Mouse (Mus musculus): Measurements from ENCODE around the gene Bnc2.
A peak's percentile ranks its signal among the peaks of the same experiment; 100 is the strongest.

Gene Bnc2

DNA sequence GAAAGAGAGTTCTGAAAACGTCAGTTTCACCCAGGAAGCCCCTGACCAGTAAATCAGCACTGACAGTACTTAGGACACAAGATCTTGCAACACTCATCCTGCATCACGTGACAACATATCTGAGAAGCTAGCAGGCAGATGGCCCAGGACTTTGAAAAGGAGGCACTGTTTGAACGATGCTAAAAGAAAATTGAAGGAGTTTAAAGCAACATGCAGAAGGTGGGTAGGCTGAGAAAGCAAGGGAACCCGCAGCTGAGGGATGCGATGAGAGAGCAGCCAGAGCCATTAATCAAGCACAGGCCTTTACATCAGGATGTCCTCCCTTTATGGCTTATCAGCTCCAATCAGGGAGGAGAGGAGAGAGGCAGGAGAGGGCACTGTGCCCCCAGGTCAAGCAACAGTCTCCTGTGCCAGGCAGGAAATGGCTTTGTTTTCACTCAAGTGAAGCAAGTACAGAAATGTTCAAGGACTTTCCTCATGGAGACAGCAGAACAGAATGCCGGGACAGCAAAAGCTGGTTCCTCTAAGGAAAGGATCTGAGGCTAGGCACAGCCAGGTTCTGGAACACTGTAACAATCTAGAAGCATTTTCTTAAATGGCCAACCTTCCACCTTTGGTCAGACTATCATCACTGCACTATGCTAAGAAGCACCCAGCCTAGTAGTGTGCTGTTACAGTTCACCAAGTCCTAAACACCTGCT lies 267.6 kb downstream of the Bnc2 start:
- peak; percentile 8 for DNase-seq

GRCm38 (mm10) chr4:84403356-84404145 lies 271.5 kb downstream of the Bnc2 start:
- no peak for DNase-seq

DNA sequence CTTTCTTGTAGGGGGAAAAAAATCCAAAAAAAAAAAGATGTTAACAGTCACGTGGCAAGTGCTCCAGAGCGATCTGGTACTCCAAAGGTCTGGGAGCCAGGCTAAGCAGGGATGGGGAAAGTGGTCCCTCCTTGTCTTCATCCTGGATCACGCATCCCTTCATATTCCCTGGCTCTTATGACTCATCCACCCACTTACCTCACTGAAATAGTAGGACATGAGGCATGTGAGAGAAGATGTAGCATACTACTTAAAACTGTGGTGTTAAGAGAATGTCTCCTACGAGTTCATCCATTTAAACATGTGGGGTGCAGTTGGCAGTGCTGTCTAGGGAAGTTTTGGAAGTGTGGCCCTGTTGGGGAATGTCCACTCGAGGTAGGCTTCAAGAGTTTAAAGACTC lies 286.1 kb downstream of the Bnc2 start:
- no peak for DNase-seq

- DNase-seq, result no peak
These were observed 289.9 kb downstream of the Bnc2 start for GRCm38 (mm10) chr4:84385156-84385555.

GRCm38 (mm10) chr4:84379289-84379688 lies 295.8 kb downstream of the Bnc2 start:
- DNase-seq, result no peak

DNA sequence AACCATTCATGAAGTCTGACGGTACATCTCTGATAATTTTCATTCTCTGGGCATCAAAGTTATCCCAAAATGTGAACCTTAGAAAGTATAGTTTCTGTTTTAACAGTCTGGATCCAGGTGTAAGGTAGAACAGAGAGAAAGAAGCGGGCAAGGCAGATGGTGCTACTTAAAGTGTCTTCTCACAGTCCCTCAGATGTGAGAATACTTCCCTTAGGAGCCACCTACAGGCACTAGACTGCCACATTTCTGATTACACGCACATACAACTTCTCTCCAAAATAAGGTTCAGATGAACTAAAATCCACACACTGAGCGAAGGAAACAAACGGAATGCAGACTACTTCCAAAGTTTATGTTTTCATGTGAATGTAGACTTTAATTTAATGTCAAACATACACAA lies 297.6 kb downstream of the Bnc2 start:
- no peak for DNase-seq

GRCm38 (mm10) chr4:84362337-84362823 lies 312.7 kb downstream of the Bnc2 start:
- DNase-seq, result peak; percentile 39

GRCm38 (mm10) chr4:84361165-84361564 lies 313.9 kb downstream of the Bnc2 start:
- DNase-seq, result no peak

DNA sequence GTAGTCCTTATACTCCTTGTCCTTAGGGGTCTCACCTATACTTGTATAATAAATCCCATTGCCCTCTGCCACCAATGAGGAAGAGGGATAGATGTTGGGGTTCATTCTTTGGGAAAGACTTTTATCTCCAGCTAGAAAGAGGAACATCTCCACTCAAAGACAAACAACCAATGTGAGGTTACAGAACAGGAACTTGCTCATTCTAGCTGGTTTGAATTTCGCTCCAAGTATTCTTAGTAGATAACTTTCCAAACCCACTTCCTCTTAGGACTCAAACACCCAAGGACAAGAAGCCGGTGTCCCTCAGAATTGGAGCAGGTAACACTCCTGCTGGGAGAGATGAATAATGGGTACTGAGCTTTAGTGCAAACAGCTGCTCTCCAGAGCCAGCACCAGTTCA lies 315.1 kb downstream of the Bnc2 start:
- DNase-seq, result no peak

DNA sequence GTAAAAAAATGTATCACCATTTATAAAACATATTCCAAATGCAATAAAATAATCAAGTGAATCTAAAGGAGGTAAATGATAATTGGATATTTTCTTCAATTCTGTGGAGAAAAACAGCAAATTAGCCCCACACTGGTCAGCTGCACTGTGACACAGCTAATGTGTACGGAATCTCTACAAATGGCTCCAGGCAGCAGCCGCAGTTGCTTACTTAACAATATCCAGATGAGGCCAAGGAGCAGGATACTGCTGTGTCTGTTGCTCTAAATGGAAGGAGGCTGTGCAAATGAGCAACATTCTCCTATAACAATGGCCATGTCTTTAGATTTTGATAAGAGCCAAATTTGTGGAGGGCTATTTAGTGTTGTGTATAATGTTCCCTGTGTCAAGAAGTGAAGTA lies 316.9 kb downstream of the Bnc2 start:
- DNase-seq, result no peak

DNA sequence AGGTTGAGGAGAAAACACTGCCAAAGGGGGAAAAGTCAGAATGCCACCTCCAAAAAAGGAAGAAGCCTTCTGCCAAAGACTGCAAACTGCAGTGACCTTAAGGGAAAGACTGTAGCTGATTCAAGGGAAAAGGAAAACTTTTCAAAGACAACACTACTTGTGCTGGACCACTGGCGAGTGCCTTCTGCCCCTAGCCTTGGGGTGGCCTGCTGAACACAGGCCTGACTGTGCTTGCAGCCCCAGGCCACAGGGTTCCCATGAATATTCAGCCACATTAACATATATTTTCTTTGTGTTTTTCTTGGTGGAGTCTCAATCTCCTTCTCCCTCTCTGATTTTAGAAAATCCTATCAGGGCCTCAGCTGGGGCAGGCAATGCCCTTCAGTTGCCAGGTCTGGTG lies 317.7 kb downstream of the Bnc2 start:
- DNase-seq, result no peak

DNA sequence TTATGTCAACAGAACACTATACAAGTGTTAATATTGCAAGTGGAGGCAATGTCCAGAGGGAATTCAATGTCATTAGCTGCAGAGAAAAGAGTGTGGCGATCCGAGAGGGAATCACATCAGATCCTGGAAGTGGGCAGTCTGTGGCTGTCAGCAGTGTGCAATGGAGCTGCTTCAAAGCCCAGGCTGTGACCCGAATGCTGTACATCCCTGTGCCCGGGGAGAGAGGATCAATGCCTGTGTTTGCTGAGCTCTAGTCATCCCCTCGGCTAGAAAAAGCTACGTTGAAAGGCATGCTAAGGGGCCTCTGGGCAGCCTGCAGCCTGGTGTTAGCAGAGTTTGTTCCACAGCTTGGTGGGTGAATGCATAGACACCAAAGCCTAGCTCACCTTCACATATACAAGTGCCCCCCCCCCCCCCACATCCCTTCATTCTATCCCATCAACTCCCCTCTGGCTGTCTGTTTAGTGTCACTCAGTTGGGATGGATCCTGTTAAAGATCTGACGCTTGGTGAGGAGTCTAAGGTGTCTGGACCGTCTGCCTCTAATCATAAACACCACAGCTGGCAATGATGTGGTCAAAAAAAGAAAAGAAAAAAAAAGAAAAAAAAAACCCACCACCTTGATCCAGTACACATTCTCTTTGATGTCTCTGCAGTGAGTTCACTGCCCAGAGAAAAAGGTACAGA lies 318.5 kb downstream of the Bnc2 start:
- DNase-seq, result no peak

DNA sequence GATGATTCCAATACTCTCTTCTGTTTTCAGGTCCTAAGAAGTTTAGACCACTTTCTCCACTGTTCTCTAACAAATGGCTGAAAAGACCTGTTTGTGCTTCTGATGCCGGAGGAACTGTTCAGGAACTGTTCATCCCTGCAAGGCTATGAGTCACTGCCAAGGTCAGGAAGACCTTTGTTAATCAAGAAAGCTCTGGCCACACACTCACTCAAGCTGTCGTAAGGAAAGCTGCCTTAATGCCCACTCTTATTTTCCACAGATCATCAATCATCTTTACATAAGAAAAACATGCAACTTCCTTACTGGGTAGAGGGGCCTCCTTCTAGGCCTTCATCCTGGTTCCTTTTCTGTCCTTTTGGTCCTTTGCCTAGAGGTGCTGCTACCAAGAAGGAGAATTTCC lies 322.4 kb downstream of the Bnc2 start:
- DNase-seq, result no peak

GRCm38 (mm10) chr4:84349536-84349935 lies 325.5 kb downstream of the Bnc2 start:
- DNase-seq, result no peak

DNA sequence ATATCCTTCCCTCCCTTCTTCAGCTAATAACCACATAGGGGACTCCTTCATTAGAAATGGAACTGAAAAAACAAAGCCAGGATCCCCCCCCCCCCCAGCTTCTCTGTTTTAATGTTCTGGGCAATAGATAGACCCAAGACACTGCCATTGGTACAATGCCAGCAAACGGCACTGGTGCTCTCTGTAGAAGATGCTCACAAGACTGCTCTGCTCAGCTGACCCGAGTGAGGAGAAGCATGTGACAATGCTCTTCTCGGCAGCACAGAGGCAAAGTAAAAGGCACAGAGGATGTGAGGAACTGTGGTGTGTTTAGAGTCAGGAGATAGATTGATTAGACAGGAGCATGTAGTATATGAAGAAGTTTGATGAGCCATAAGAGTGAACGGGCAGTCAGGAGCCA lies 335.9 kb downstream of the Bnc2 start:
- no peak for DNase-seq

DNA sequence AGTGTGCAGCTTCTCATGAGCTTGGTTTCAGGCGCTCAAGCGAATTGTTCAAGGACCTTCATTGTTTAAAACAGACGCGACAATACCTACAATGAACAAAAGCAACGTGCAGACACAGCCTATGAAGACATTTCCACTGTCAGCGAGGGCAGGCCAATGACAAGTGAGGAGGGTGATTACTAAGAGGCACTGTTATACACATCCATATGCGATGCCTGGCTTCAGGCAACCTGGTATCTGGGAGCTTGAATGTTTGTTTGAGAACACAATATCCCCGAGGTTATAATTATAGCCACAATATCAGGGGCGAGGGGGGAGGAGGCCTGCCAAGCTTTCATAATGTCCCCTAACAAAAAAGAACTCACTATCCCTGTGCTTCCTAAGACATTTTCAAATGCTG lies 343.1 kb downstream of the Bnc2 start:
- no peak for DNase-seq

- DNase-seq, result no peak
These were observed 343.6 kb downstream of the Bnc2 start for GRCm38 (mm10) chr4:84331450-84331849.

GRCm38 (mm10) chr4:84330509-84330908 lies 344.6 kb downstream of the Bnc2 start:
- no peak for DNase-seq

DNA sequence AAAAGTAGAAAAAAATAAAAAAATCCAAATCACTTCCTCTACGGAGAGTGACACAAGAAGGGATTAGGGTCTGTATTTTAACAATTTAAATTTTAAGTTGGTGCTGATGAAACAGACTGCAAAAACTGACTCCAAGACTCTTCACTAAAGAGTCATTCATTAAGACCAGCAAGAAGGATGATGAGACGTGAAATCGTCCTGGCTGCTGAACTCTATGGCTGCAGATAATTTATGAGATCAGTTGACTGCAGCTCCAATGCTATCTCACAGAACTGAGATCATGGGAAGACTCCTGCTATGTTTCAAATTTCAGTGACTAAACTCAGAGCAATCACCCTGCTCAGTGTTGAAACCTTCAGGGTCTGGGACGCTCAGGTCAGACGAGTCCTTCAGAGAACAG lies 345.4 kb downstream of the Bnc2 start:
- no peak for DNase-seq

DNA sequence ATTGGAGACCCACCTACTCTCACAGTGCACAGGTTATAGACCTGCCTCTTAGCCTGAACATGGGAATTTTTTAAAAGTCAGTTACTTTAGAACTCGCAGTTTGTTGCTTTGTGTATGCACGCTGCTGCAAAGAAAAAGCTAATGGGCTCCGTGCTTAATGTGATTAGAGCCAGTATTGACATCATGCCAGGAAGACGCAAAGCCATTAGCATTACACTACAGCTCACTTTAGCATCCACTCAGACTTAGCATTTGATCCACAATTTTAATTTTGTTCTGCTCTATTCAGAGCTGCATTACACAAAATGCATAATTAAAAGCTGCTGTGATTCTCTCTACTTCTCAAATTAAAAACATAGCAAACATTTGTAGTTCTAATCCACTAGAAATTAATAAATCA lies 350.7 kb downstream of the Bnc2 start:
- no peak for DNase-seq

GRCm38 (mm10) chr4:84321598-84321997 lies 353.5 kb downstream of the Bnc2 start:
- no peak for DNase-seq

DNA sequence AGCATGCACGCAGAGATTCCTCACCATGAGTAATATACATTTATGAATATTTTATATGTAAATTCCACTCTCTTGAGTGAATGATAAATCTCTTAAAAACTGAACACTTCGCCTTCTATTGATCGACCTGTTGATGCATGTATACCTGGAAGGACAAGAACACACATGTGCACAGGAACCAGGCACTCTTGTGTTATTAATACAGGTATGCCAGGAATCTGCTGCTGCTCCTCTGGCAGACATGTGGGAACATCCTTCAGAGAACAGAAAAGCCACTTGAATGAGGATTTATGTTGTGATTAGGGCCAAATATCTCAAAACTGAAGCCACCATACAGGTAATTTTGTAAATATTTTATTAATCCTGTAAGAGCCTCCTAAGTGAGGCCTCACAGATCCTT lies 357.7 kb downstream of the Bnc2 start:
- no peak for DNase-seq

- no peak for DNase-seq
These were observed 363.7 kb downstream of the Bnc2 start for GRCm38 (mm10) chr4:84311371-84311770.

DNA sequence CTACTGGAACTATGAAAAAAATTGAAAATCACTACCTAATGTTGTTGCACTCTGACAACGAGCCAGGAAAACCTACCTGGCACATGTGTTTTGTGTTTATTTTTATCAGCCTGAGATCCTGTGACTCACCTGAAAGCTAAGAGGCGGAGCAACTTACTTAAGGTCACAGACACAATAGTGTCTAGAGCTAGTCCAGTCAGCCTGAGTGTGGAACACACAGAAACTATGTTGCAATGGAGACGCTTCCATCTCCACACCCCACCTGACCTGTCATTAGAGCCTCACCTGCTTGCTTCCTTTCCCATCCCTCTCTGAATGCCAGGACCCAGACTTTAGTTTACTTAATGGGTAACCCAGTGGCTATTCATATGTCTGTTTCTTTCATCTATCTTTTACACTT lies 364.2 kb downstream of the Bnc2 start:
- no peak for DNase-seq

Measured in lung, postnatal 14 days (tissue).